Mouse (Mus musculus) 416B (cell line): ENCODE results near the gene Trmt6.

ENCODE experiments used
- DNase-seq: peaks from one replicate; pipeline ENCODE4 v3.0.0; 2011; ENCODE audit warnings: low read depth

Gene Trmt6

DNA sequence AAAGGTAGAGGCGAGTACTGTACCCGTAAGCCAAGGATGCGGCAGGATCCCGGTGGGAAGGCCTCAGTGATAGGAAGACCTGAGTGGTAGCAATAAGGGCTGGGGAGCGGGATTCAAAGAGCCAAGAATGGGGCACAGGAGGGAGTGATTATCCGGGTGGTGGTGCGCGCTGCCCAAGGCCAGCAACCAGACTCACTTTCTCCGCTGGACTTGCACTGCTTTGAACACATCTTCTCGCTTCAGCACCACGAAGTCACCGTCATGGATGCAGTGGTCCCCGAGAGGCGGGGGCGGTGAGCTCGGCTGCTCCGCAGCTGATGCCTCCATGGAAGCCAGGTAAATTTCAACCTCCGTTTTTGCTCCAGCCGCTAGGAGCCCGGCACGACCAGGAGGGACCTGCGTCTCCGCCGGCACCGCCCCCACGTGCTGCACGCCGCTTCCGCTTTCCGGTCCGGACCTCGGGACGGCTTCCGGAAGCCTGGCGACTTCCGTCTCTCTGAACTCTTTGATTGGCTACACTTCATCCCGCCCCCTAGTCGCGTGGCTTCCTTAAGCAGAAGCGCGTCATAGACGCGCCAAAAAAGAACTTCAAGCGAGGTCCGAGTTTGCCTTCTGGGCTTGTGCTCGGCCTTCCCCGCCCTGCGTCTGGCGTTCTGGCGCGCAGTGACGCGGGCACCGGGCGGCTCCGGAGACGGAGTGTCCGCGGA is at the start of gene Trmt6, which contains the start of gene Mcm8:
TSS of gene Trmt6 (minus strand) at position 448 of the 707 bp plus-strand sequence.
TSS of gene Mcm8 (plus strand) at position 534 of the 707 bp plus-strand sequence.
- peak; percentile 100 for DNase-seq

DNA sequence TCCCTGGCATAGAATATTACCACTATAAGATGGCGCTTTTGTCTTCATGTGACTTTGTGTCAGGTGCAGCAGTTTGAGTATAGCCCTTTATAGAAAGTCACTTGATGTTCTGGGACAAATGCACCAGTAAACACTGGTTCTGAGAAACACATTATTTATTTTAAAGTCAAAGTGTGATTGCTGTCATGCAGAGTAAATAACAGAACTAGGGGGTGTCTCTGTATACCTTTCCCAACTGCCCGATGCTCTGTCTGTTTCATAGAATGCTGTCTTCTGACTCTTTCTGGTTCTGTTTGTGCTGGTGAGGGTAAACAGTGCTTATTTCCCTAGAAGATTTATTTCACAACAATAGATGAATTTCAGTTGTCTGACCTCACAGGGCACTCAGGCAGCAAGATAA is 47.5 kb upstream of the Trmt6 start:
- no peak for DNase-seq

DNA sequence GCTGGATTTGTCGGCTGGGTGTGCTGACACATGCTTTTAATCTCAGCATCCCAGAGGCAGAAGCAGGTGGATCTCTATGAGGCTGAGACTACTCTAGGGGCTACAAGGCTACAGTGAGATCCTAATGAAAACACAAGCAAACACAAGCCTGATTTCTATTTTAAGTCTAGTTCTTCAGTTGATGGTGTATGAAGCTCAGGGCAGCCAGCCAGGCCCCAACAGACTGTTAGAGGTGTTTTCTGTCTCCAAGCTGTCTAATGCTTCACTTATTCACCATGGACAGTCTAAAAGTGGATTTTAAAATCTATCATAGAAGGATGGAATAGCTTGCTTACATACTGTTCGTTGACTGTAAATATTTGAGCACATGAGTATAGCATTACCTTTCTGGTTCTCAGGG is 45.6 kb upstream of the Trmt6 start:
- no peak for DNase-seq

DNA sequence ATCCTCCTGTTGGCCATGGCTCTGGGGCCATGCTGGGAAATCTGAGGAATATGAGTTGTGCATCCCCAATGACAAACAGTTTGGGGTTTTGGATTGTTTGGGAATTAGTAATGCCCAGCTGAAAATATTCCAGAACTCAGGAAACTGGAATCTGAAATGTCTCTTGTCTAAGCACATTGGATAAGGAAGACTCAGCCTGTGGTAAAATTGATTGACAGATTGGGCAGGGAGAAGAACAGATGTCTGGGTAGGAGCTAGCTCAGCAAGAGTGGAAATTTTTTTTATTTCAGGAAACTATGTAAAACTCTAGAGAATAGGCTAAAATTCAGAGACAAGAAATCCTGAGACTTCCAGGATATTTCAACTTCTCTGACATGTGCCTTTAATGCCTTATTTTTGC is 44.6 kb upstream of the Trmt6 start:
- DNase-seq: no peak

DNA sequence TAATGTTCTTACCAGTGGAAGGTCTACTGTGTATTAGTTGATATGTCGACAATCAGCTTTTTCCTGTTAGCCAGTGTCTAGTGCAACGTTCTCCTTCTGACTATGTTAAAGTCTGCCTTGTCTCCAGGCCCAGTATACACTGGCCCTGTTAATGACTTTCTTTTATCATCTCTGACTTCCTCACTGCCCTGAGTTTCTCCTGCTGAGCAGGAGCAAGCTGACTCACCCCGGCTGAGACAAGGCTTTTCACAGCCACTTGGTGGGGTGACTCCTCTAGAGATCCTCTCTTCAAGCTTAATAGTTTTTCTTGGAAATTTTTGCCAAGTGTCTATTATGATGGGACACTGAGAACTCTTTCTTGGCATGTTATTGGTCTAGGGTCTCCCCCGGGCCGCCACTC is 40.5 kb upstream of the Trmt6 start:
- DNase-seq: peak; percentile 39

DNA sequence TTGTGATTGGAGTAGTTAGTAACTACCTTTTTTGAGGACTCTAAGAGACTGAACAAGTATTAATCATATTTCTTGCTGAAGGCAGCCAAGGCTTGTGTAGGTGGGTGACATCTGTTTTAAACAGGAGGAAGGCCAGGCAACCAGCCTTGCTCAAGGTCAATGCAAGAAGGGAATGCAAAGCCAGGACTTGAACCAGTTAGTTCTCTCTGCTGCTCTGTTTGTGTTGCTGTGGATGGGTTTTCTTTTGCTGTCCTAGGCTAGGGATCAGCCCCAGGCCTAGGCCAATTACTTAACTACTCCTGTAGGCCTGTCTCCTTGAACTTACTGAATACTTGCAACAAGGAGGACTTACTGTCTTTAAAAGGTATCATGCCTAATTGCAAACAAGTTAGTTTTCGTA is 37.2 kb upstream of the Trmt6 start:
- no peak for DNase-seq

DNA sequence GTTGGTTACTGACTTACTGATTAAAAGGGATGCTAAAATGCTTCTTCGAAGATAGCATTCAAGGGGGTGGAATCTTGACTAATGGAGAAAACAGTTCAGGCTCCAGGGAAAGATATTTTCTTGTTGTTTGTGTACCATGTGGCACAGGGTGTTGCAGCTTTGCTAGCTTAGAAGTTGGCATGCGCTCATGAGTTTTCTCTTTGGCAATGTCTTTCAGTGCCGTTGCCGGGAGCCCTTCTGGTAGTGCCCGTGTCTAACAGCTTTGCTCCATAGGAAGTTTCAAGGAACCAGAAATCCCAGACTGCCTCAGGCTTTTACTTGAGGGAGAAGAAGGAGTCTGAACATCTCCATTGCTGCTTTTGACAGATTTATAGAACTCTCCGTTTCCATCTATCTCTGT is 33.3 kb upstream of the Trmt6 start:
- no peak for DNase-seq

DNA sequence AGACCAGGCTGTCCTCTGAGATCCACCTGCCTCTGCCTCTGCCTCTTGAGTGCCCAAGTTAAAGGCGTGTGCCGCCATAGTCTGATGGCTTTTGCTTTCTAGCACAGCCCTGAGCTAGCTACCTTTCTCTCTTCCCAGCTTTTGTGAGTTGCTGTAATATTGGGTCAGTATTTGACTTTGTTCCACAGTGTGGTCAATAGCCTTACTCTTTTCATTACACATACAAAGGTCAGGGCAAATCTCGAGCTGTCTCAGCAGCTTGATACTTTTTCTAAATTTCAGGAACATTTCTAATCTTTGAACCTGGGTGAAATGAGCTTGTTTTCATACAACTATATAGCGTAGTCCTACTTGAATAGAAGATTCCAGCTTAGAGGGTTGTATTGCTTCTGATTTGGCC is 32.5 kb upstream of the Trmt6 start:
- no peak for DNase-seq

DNA sequence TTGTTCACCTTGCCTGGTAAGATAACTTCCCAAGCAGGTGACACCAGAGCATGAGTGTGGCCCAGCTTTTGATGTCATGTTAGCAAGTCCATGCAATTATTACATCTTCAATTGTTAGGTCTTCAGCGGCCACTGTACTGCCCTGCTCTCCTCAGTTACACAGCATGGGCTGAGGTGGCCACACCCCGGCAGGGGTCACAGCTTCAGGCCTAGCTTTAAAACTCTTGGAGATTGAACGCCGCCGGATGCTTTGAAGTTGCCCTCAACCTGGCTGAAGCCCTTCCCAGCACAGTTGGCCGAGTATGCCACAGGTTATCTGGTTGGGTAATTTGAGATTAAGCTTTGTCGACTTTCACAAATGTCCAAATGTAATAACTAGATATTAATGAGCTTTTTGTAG is 31.7 kb upstream of the Trmt6 start:
- DNase-seq: peak; percentile 33

DNA sequence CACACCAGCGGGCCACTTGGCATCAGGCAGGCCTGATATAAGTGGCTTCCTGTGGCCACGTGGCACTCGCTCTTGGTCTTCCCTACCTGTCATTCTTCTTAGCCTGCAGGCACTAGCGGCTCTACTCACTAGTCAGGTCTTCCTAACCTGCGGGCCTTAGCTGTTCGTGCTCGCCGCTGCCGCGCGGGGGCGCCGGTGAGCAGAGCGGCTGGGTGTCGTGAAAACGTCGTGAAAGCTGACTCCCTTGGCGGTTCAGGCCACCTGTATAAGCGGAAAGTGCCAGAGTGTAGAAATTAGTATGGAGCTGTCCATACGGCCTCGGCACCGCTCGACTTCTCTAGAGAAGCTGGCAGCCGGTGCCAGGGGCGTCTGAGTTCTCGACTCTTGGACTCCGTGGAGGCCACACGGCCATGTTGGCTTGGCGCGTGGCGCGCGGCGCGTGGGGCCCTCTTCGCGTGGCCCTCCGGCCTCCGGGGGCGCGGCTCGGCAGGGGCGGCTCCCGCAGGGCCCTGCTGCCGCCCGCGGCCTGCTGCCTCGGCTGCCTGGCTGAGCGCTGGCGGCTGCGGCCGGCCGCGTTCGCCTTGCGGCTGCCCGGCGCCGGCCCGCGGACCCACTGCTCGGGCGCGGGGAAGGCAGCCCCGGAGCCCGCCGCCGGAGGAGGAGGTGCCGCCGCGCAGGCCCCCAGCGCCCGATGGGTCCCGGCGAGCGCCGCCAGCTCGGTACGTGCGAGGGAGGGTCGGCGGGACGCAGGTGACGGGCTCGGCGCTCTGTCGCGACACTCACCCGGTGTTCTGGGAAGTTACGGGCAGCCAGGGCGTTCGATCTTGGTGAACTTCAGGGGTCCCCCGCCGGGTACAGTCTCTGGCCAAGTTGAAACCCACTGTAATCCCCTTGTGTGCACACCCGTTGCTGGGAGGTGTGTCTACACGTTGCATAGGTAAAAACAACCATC is 30.8 kb upstream of the Trmt6 start, which contains the start of gene Crls1:
TSS of gene Crls1 (plus strand) at position 260 of the 952 bp plus-strand sequence.
- DNase-seq: peak; percentile 95

DNA sequence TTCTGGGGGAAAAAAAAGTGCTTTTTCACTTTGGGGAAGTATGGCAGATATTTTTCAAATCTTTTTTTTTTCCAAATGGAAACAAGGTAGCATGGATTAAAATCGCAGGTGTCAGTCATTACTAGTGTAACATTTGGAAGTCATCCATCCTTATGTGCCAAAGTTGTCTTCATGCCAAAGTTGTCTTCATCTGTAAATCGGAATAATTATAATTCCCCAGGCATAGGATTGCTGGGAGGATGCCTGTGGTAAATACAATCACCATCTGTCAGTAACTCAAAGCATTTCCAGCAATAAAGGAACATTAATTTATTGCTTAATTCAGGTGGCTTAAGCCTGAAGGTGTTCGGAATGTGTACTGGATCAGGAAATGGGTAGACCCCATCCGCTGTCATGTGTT is 25.2 kb upstream of the Trmt6 start:
- DNase-seq: no peak

DNA sequence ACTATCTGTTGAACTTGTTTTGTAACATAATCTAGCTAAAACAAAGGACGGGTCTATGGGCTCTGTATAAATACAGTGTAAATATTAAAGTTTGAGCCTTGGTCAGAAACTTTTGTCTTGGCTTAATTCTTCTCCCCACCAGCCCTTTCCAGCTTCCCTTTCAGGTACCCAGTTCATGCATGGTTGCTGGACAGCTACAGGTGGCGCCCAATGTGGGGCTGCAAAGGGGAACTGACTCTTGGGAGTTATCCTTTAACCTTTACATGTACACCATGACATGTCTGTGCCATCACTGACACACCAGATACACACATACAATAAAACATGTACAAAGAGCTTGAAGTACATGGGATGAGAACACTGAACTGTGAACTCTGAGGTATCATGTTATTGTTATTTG is 12.9 kb downstream of the Trmt6 start:
- no peak for DNase-seq

DNA sequence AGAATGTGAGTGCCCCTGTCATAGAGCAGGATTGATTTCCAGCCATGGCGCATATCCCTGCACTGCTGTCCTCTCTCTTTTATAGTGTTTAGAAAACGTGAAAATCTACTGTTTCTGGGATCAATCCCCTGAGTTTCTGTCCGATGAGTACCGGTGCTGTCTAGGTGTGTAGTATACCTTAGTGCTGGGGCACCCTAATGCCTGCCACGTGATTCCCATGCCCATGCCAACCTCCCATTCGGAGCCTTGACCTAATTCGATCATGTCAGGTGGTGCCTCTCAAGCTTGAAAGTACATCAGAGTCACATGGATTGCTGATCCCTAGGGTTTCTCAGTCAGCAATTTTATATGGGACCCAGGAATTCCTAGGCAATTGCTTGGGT is 21.7 kb downstream of the Trmt6 start:
- DNase-seq: no peak

DNA sequence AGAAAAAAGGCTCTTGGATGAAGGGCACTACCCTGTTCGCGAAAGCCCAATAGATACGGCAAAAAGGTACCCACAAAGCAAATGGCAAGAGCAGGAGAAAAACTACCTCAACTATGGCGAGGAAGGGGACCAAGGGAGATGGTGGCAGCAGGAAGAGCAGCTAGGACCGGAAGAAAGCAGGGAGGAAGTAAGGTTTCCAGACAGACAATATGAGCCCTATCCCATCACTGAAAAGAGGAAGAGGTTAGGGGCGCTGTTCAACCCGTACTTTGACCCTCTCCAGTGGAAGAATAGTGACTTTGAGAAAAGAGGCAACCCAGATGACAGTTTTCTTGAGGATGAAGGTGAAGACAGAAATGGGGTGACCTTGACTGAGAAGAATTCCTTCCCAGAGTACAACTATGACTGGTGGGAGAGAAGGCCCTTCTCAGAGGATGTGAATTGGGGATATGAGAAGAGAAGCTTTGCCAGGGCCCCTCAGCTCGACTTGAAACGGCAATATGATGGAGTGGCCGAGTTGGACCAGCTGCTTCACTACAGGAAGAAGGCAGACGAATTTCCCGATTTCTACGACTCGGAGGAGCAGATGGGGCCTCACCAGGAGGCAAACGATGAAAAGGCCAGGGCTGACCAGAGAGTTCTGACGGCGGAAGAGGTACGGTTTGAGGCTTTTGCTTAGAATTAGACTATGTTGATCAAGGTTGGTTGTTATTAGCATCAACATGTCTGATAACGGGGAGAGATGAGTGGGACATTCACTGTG is 22.2 kb downstream of the Trmt6 start:
- no peak for DNase-seq

DNA sequence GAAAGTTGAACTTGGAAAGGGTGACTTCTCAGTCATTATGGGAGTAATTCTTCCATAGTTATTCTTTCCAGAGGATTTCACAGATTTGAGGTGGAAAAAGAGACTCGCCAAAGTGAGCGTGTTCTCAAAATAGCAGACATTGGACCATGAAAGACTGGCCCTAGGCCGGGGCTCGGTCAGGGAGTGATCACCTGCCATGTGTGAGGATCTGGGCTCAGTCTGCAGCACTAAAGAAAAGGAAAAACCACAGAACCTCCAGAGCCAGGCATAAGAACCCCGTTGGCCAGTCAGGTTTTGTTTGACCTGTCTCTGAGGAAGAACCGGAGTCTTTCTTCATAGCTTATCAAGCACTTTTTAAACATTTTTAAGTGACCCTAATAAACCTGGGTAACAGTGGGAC is 31.8 kb downstream of the Trmt6 start:
- no peak for DNase-seq

DNA sequence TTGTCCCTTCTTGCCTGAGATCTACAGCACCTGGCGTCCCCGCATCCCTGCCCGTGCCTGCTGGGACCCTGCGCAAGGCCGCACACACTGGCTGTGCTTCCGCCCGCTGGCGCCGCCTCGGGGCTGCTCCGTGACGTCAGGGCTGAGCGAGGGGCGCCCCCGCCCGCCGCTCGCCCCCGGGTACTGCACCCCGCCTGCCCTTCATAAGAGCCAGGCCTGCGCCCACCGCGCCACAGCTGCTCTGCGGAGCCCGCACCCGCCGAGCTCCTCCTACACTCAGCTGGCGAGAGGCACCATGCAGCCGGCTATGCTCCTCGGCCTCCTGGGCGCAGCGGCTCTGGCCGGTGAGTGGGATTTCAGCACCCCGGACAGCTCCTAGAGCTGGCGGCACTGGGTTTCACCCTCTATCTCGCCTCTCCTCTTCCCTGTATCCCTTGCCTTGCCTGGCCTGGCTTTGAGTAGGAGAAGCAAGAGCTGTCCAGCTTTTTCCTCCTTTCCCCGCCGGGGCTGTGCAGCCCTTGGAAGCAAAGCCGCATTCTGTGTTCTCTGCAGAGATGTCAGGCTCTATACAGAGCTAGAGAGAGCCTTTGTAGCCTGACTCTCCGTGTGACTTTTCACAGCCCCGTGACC is 34.3 kb downstream of the Trmt6 start:
- DNase-seq: peak; percentile 25

DNA sequence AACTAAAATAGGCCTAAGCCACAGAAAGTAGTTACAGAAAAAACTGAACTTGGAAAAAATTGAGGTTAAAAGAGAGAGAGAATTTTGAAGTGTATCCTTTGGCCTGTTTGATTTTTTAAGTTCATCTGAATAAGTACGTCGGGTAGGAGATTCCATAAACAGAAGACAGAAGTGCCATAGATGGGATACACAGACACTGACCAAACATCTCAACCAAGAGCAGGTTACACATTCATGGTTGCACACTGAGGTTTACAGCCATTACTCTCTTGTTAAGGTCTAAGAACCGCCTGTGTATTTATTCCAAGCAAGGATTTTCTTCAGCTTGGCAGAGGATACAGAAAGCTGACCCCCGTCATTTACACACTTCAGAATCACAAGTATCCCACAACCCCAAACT is 34.9 kb downstream of the Trmt6 start, which contains the start of gene Chgb:
TSS of gene Chgb (plus strand) at position 301 of the 400 bp plus-strand sequence.
- no peak for DNase-seq

DNA sequence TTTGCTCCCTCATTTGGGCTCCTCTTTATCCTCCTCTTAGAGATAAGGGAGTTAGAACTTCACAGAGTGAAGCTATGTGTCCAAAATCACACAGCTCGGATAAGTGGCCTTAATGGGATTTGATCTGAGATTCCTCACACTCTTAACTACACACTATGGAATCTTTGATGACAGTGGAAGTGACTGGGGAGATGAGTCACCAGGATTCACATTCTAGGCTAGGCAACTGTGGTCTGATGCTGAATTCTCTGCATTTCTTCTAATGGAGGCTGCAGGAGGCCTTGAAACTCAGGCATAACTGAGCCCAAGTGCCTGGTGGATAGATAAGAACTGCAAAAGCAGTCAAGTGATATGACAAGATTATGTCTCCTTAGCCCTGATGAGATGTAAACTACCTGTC is 45.0 kb downstream of the Trmt6 start:
- no peak for DNase-seq

DNA sequence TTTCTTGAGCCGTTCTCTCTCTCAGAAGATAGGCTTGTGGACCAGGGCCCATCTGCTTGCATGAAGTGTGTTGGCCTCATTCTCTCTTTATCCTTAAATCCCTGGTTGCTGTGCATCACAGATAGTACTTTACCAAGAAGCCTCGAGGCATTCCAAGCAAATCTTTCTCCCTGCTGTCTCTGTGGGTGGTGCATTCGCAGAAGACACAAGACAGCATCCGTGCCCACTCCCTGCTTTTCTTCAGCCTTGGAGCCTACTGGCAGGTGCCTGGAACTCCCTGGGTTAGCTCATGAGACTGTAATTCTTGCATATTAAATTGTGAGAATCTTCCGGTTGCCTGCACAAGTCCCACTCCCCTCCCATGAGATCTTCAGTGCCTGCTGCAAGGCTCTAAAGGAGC is 57.9 kb downstream of the Trmt6 start:
- DNase-seq: no peak
